Mouse (Mus musculus): ENCODE measurements around the gene Scnn1a.

DNA sequence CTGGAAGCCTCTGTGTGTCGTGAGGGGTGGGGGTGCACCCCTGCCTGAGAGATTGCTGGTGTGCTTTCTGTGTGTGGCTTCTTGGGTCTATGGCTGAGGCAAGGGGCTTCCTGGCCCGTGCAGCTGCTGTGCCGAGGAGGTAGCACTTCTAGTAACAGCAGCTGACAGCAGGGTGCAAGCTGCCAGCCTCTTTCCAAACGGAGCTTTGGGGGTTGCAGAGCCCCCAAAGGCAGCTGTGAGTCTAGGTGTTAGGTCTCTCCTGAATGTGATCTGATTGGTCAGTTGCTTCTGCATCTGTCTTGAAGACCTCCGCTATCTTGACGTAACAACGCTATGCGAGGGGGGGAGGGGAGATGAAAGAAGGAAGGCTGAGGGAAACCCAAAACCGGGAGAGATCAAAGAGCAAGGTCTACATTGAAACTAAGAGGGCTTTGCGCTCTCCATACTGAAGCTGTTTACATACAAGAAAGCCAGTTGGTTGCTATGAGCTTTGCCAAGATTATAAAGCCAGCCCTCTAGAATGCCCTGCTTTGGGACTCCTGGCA, 34.8 kb downstream of the Scnn1a start:
- no peak for TF ChIP-seq CTCF (IDR thresholded peaks at IDR 0.05; ENCODE audit: low read depth)
- no peak for TF ChIP-seq EP300 (IDR thresholded peaks at IDR 0.05; ENCODE audit: low read depth)

Measured in liver, postnatal 0 days (tissue).